In genomic region chr13:23437908-23438307, GRCm38 (mm10) we compare ENCODE assay signal across 7 mouse cellular contexts. TPM values are rescaled to one million over a fixed set of nuclear protein-coding genes. Genes with fewer than 3 reads are reported as not detected.
A peak's percentile ranks its signal among the peaks of the same experiment; 100 is the strongest.
DNase-seq lines count a peak whose midpoint lies in the region; ATAC-seq and TF ChIP-seq lines count a peak whose summit lies in the region.

No protein-coding gene starts in this region.

- H3K4me2 ChIP-seq in intestine, postnatal 0 days (replicated peaks; ENCODE audit: low read depth), result peak overlapping the region; percentile 71

- H3K36me3 ChIP-seq in intestine, postnatal 0 days (ENCODE audit: control insufficient read depth, insufficient read depth), result no peaks in the 10 kb centered on the region
- H3K36me3 ChIP-seq in midbrain, embryonic 10.5 days, result no peaks in the 10 kb centered on the region

- peak; percentile 57 for ATAC-seq in granulocyte monocyte progenitor cell, adult 5-6 weeks (replicated peaks; ENCODE audit: poor library complexity, severe bottlenecking)
- ATAC-seq in intestine, postnatal 0 days, result peak; percentile 70

- intact Hi-C loops in left cerebral cortex, postnatal 4 days (cut with DNase I), result loop anchor here (5.0 to 10.0 kb wide), 3 partner anchors 79 to 1493 kb away; partner anchors contain the start of gene Zfp184

- no peaks in the 10 kb centered on the region for H3K4me1 ChIP-seq in intestine, postnatal 0 days (replicated peaks; ENCODE audit: control insufficient read depth, insufficient read depth, low read length)
- peaks cover 33% of the 10 kb centered on the region for H3K4me1 ChIP-seq in midbrain, embryonic 10.5 days

- WGBS in intestine, postnatal 0 days, result under 1% methylated on average over 17 of the region's 17 CpGs
- WGBS in midbrain, embryonic 10.5 days, result under 1% methylated on average over 17 of the region's 17 CpGs

- peak overlapping the region; percentile 60 for H3K4me3 ChIP-seq in intestine, postnatal 0 days (ENCODE audit: low read depth, low read length)
- H3K4me3 ChIP-seq in midbrain, embryonic 10.5 days, result peak overlapping the region; percentile 66

- H3K27me3 ChIP-seq in intestine, postnatal 0 days (replicated peaks; ENCODE audit: control insufficient read depth, insufficient read depth, low read length), result no peaks in the 10 kb centered on the region
- no peaks in the 10 kb centered on the region for H3K27me3 ChIP-seq in midbrain, embryonic 10.5 days (ENCODE audit: low read depth, poor library complexity, severe bottlenecking)

- no peak for TF ChIP-seq CTCF in intestine, postnatal 0 days (IDR thresholded peaks at IDR 0.05; ENCODE audit: low read depth)

- peak; percentile 93 to 98 for DNase-seq in adrenal gland, adult 18-20 months (ENCODE audit: low spot score in 2 of 2)
- peak; percentile 94 for DNase-seq in embryo, embryonic 9.5 days (ENCODE audit: extremely low spot score)
- DNase-seq in left cerebral cortex, postnatal 4 days, result peak; percentile 87
- peak; percentile 83 for DNase-seq in midbrain, embryonic 10.5 days (ENCODE audit: low spot score)
- DNase-seq in skeletal muscle tissue, adult 2 months (ENCODE audit: low read depth, low spot score), result peak; percentile 87

- peak overlapping the region; percentile 52; the same call in 1 of the 2 replicates for H3K27ac ChIP-seq in intestine, postnatal 0 days (ENCODE audit: low read depth, low read length)
- H3K27ac ChIP-seq in midbrain, embryonic 10.5 days (replicated peaks), result no peak overlapping the region

- no peaks in the 10 kb centered on the region for H3K9me3 ChIP-seq in intestine, postnatal 0 days (ENCODE audit: control insufficient read depth)
- no peaks in the 10 kb centered on the region for H3K9me3 ChIP-seq in midbrain, embryonic 10.5 days (replicated peaks)

- H3K9ac ChIP-seq in intestine, postnatal 0 days (ENCODE audit: low read depth, low read length), result peak overlapping the region; percentile 43; the same call in 1 of the 2 replicates

RNA-seq across cellular contexts. Expression of gene Abt1, which starts 14.2 kb away (rescaled TPM):
- 1 to 10 TPM; 7.9 to 8.4 TPM for total RNA-seq in adrenal gland, adult 18-20 months (2021)
- total RNA-seq in granulocyte monocyte progenitor cell, adult 5-6 weeks (2014; fragmentation: Nextera tagmentation), result 2.9 and 5.7 TPM in 2 replicates
- 11.0 and 13.7 TPM in 2 replicates for total RNA-seq in granulocyte monocyte progenitor cell, adult 5-6 weeks (2017)
- polyA plus RNA-seq in intestine, postnatal 0 days (2015; fragmentation: Nextera tagmentation; extraction: Ambion mirVana), result 5.1 and 5.6 TPM in 2 replicates
- total RNA-seq in left cerebral cortex, postnatal 4 days (2021), result 1 to 10 TPM; 5.6 to 6.1 TPM
- 14.3 and 14.7 TPM in 2 replicates for polyA plus RNA-seq in midbrain, embryonic 10.5 days (2016; fragmentation: Nextera tagmentation; extraction: Ambion mirVana)

RNA-seq across cellular contexts. Expression of gene Btn1a1, which starts 27.8 kb away (rescaled TPM):
- under 1 TPM in 1 of 2 experiments, not detected in 1; 0.10 TPM for total RNA-seq in adrenal gland, adult 18-20 months (2021)
- not detected in 2 replicates for total RNA-seq in granulocyte monocyte progenitor cell, adult 5-6 weeks (2014; fragmentation: Nextera tagmentation)
- total RNA-seq in granulocyte monocyte progenitor cell, adult 5-6 weeks (2017), result not detected in 2 replicates
- polyA plus RNA-seq in intestine, postnatal 0 days (2015; fragmentation: Nextera tagmentation; extraction: Ambion mirVana), result not detected in 2 replicates
- not detected for total RNA-seq in left cerebral cortex, postnatal 4 days (2021)
- polyA plus RNA-seq in midbrain, embryonic 10.5 days (2016; fragmentation: Nextera tagmentation; extraction: Ambion mirVana), result 0.04 and 0.06 TPM in 2 replicates

RNA-seq across cellular contexts. Expression of gene Btn2a2, which starts 50.7 kb away (rescaled TPM):
- total RNA-seq in adrenal gland, adult 18-20 months (2021), result not detected
- not detected in 2 replicates for total RNA-seq in granulocyte monocyte progenitor cell, adult 5-6 weeks (2014; fragmentation: Nextera tagmentation)
- not detected in 2 replicates for total RNA-seq in granulocyte monocyte progenitor cell, adult 5-6 weeks (2017)
- not detected in 2 replicates for polyA plus RNA-seq in intestine, postnatal 0 days (2015; fragmentation: Nextera tagmentation; extraction: Ambion mirVana)
- total RNA-seq in left cerebral cortex, postnatal 4 days (2021), result not detected
- polyA plus RNA-seq in midbrain, embryonic 10.5 days (2016; fragmentation: Nextera tagmentation; extraction: Ambion mirVana), result 0.26 and 0.38 TPM in 2 replicates
